ENCODE assay signal across 15 mouse cellular contexts in the genomic region with DNA sequence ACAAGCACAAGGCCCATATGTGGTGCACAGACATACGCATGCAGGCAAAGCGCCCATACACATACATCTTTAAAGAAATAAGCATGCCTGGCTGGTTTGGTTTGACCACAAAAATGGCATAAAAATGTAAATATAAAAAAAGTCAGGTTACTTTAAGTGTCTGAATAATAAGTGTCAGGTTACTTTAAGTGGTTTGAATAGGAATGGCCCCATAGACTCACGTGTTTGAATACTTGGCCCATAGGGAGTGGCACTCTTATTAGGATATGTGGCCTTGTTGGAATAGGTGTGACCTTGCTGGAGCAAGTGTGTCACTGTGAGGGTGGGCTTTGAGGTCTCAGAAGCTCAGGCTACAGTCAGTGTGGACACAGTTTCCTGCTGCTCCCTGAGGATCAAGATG.
"Had no signal": no experiment of that assay in that cellular context is flagged by ENCODE, and none has a peak within 500 bp of the region (broad histone marks: within the 10 kb centered on the region; RNA-seq: fewer than 3 reads in every experiment).

No protein-coding gene starts in this region.

- H3K4me3 ChIP-seq: liver, embryonic 13.5 days; liver, embryonic 15.5 days; midbrain, embryonic 13.5 days; midbrain, embryonic 15.5 days; neural tube, embryonic 12.5 days; stomach, embryonic 15.5 days had no signal

- H3K27ac ChIP-seq: macrophage; midbrain, embryonic 13.5 days; midbrain, embryonic 15.5 days; neural tube, embryonic 12.5 days; stomach, embryonic 15.5 days; stomach, postnatal 0 days had no signal

- H3K4me2 ChIP-seq: liver, embryonic 13.5 days; liver, embryonic 15.5 days; midbrain, embryonic 11.5 days; midbrain, embryonic 13.5 days; midbrain, embryonic 15.5 days; neural tube, embryonic 12.5 days; stomach, embryonic 15.5 days had no signal

- DNase-seq: liver; liver, embryonic 13.5 days; liver, postnatal 0 days; right cerebral cortex, postnatal 14 days; thymus, adult 2 months; thymus, postnatal 25 days; thymus, postnatal 4 days had no signal

- H3K27me3 ChIP-seq: liver, embryonic 13.5 days; liver, embryonic 15.5 days; midbrain, embryonic 13.5 days; midbrain, embryonic 15.5 days; neural tube, embryonic 12.5 days; stomach, embryonic 15.5 days had no signal

- H3K36me3 ChIP-seq: midbrain, embryonic 15.5 days; stomach, embryonic 15.5 days had no signal

- H3K4me1 ChIP-seq: midbrain, embryonic 13.5 days; midbrain, embryonic 15.5 days; neural tube, embryonic 12.5 days; stomach, embryonic 15.5 days had no signal

- H3K9me3 ChIP-seq: liver, embryonic 13.5 days; midbrain, embryonic 13.5 days; midbrain, embryonic 15.5 days; stomach, embryonic 15.5 days had no signal

- ATAC-seq: liver, postnatal 0 days; midbrain, embryonic 13.5 days; midbrain, embryonic 15.5 days had no signal

- H3K9ac ChIP-seq: liver, embryonic 13.5 days; liver, embryonic 15.5 days; liver, postnatal 0 days; midbrain, embryonic 13.5 days; midbrain, embryonic 15.5 days; neural tube, embryonic 12.5 days; stomach, embryonic 15.5 days had no signal
